Mouse (Mus musculus) heart, adult 2 months (tissue): ENCODE measurements around the gene Efnb1.

Experiments
- CTCF ChIP-seq: fragments of 200-600 bp; IDR thresholded peaks from 2 replicates; pipeline ENCODE4 v1.8.1; 2022; ENCODE audit warnings: antibody characterized with exemption, mild to moderate bottlenecking, moderate library complexity
- POLR2A ChIP-seq: fragments of 200-500 bp; IDR thresholded peaks from 2 replicates; pipeline ENCODE4 v1.6.1; 2011; ENCODE audit warnings: mild to moderate bottlenecking, low read depth, low read length, control low read depth; ENCODE audit not compliant: insufficient read depth

DNA sequence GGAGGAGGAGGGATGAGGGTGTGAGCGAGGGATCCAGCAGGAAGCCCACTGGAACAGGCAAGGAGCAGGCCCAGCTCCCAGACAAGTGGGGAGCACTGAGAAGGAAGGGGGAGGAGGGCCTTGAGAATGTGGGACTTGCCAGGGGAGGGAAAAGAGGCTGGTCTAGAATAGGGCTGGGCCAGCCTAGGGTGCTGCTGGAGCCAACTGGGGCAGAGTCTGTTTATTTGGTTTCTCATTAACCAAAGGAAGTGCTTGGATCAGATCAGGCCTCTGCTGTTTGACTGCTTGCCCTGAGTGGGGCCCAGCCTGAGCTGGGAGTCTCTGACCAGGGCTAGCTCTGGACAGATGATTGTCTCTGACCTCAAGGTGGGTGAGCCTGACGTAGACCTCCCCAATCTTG is 14.0 kb downstream of the Efnb1 start:
- no peak for TF ChIP-seq CTCF
- TF ChIP-seq POLR2A, result no peak
